Mouse (Mus musculus) adrenal gland, postnatal 10 days (tissue): ENCODE measurements around the gene Bend5. TPM values are rescaled to one million over a fixed set of nuclear protein-coding genes. Genes with fewer than 3 reads are reported as not detected.

Source experiments
- DNase-seq: peaks from one replicate; pipeline ENCODE4 v3.0.0; 2021; ENCODE audit warnings: mixed read lengths
- total RNA-seq, 2 experiments: library from RNA; stranded (reverse); gene quantifications; 2 replicates each; pipeline ENCODE4 v1.2.3; 2021

Gene Bend5
- total RNA-seq, 2 experiments from 2014 or later = 10.5 to 13.0 TPM

GRCm38 (mm10) chr4:111485189-111485588, 70.4 kb downstream of the Bend5 start:
- no peak for DNase-seq

- no peak for DNase-seq
Observed at GRCm38 (mm10) chr4:111486187-111486586, 71.4 kb downstream of the Bend5 start.

GRCm38 (mm10) chr4:111487233-111487843, 72.5 kb downstream of the Bend5 start:
- DNase-seq = no peak

GRCm38 (mm10) chr4:111493750-111494404, 79.1 kb downstream of the Bend5 start:
- DNase-seq = peak; percentile 60

- peak; percentile 86 for DNase-seq
Observed at GRCm38 (mm10) chr4:111495949-111496348, 81.1 kb downstream of the Bend5 start.

- no peak for DNase-seq
Observed at GRCm38 (mm10) chr4:111498751-111499150, 83.9 kb downstream of the Bend5 start.

- no peak for DNase-seq
Observed at GRCm38 (mm10) chr4:111501441-111501840, 86.6 kb downstream of the Bend5 start.

- no peak for DNase-seq
Observed at GRCm38 (mm10) chr4:111502965-111503727, 88.3 kb downstream of the Bend5 start.

- no peak for DNase-seq
Observed at GRCm38 (mm10) chr4:111504952-111505351, 90.1 kb downstream of the Bend5 start.
